Mouse (Mus musculus) heart, postnatal 0 days (tissue): ENCODE data around the gene Ablim1.

Source experiments
- CTCF ChIP-seq: IDR thresholded peaks from 2 replicates; pipeline ENCODE4 v1.5.1; 2016; ENCODE audit warnings: antibody characterized with exemption, control low read depth, low read depth
- EP300 ChIP-seq: IDR thresholded peaks from 2 replicates; pipeline ENCODE4 v1.6.1; 2016; ENCODE audit warnings: antibody characterized with exemption, low read depth

GRCm38 (mm10) chr19:57131366-57131765, 183.4 kb downstream of the Ablim1 start:
- TF ChIP-seq CTCF, result no peak
- no peak for TF ChIP-seq EP300
